Mouse (Mus musculus): ENCODE measurements around the gene Rpl7a. TPM values are rescaled to one million over a fixed set of nuclear protein-coding genes. Genes with fewer than 3 reads are reported as not detected.

The Rpl7a gene
- polyA plus RNA-seq, 1 experiment from 2014 or later = 341 TPM

Other genes starting within 250 kb of the Rpl7a start
- not detected in 2 replicates for gene Lcn4, start 239.5 kb upstream of the Rpl7a start, polyA plus RNA-seq (2015; fragmentation: Nextera tagmentation; extraction: Ambion mirVana)
- gene Abo, start 45.8 kb upstream of the Rpl7a start, polyA plus RNA-seq (2015; fragmentation: Nextera tagmentation; extraction: Ambion mirVana) = not detected in 2 replicates
- 31.1 and 32.2 TPM in 2 replicates for gene Surf6, start 7.9 kb upstream of the Rpl7a start, polyA plus RNA-seq (2015; fragmentation: Nextera tagmentation; extraction: Ambion mirVana)
- gene Med22, start 87 bp upstream of the Rpl7a start, polyA plus RNA-seq (2015; fragmentation: Nextera tagmentation; extraction: Ambion mirVana) = 119 and 124 TPM in 2 replicates
- gene Surf2, start 5.6 kb downstream of the Rpl7a start, polyA plus RNA-seq (2015; fragmentation: Nextera tagmentation; extraction: Ambion mirVana) = 55.8 and 57.3 TPM in 2 replicates
- gene Surf1, start 5.8 kb downstream of the Rpl7a start, polyA plus RNA-seq (2015; fragmentation: Nextera tagmentation; extraction: Ambion mirVana) = 87.3 and 98.9 TPM in 2 replicates
- gene Surf4, start 23.2 kb downstream of the Rpl7a start, polyA plus RNA-seq (2015; fragmentation: Nextera tagmentation; extraction: Ambion mirVana) = 110 and 121 TPM in 2 replicates
- 0.06 and 0.14 TPM in 2 replicates for gene Stkld1, start 23.3 kb downstream of the Rpl7a start, polyA plus RNA-seq (2015; fragmentation: Nextera tagmentation; extraction: Ambion mirVana)
- gene Rexo4, start 53.6 kb downstream of the Rpl7a start, polyA plus RNA-seq (2015; fragmentation: Nextera tagmentation; extraction: Ambion mirVana) = 39.6 and 41.0 TPM in 2 replicates
- 0.29 TPM in 1 of 2 replicates, not detected in the other for gene Adamts13, start 62.7 kb downstream of the Rpl7a start, polyA plus RNA-seq (2015; fragmentation: Nextera tagmentation; extraction: Ambion mirVana)
- gene Cacfd1, start 99.2 kb downstream of the Rpl7a start, polyA plus RNA-seq (2015; fragmentation: Nextera tagmentation; extraction: Ambion mirVana) = 103 TPM in 2 replicates
- 18.0 and 21.6 TPM in 2 replicates for gene Slc2a6, start 117.2 kb downstream of the Rpl7a start, polyA plus RNA-seq (2015; fragmentation: Nextera tagmentation; extraction: Ambion mirVana)
- 0.21 and 3.5 TPM in 2 replicates for gene Mymk, start 161.4 kb downstream of the Rpl7a start, polyA plus RNA-seq (2015; fragmentation: Nextera tagmentation; extraction: Ambion mirVana)
- gene Adamtsl2, start 168.6 kb downstream of the Rpl7a start, polyA plus RNA-seq (2015; fragmentation: Nextera tagmentation; extraction: Ambion mirVana) = 9.6 and 11.8 TPM in 2 replicates
- gene Fam163b, start 231.7 kb downstream of the Rpl7a start, polyA plus RNA-seq (2015; fragmentation: Nextera tagmentation; extraction: Ambion mirVana) = 10.2 and 10.3 TPM in 2 replicates